ENCODE assay signal across 26 mouse cellular contexts in genomic region chr8:46627881-46628280, GRCm38 (mm10). TPM values are rescaled to one million over a fixed set of nuclear protein-coding genes. Genes with fewer than 3 reads are reported as not detected.
DNase-seq lines count a peak whose midpoint lies in the region; ATAC-seq lines count a peak whose summit lies in the region.
"Had no signal": no experiment of that assay in that cellular context is flagged by ENCODE, and none has a peak within 500 bp of the region (broad histone marks: within the 10 kb centered on the region; RNA-seq: fewer than 3 reads in every experiment).

No protein-coding gene starts in this region.

- 0 out of 2 replicates have a peak overlapping the region, but pooled peaks have one; percentile 13 for H3K27ac ChIP-seq in liver, embryonic 12.5 days
- no peak overlapping the region for H3K27ac ChIP-seq in liver, embryonic 11.5 days (ENCODE audit: low read depth, low read length)
- H3K27ac ChIP-seq: forebrain, embryonic 10.5 days; heart, embryonic 13.5 days; hindbrain, embryonic 12.5 days; kidney, embryonic 15.5 days; limb, embryonic 10.5 days; liver, embryonic 13.5 days; neural tube, embryonic 15.5 days had no signal

- WGBS in liver, embryonic 12.5 days (ENCODE audit: insufficient replicate concordance), result 57% methylated on average over 7 of the region's 7 CpGs
- 68% methylated on average over 7 of the region's 7 CpGs for WGBS in liver, embryonic 11.5 days

- H3K4me1 ChIP-seq in liver, embryonic 12.5 days, result peaks cover 48% of the 10 kb centered on the region
- peaks cover 28% of the 10 kb centered on the region for H3K4me1 ChIP-seq in liver, embryonic 11.5 days (replicated peaks; ENCODE audit: control insufficient read depth, insufficient read depth, low read length)
- H3K4me1 ChIP-seq: hindbrain, embryonic 12.5 days had no signal

- DNase-seq in cerebellum, adult 9-11 months, result peak; percentile 10
- DNase-seq in cerebellum, adult 11 months, result no peak
- no peak for DNase-seq in liver, embryonic 11.5 days (ENCODE audit: low spot score)
- no peak for DNase-seq in gastrocnemius, postnatal 36 days
- DNase-seq in right cerebral cortex, adult 18-20 months, result no peak
- DNase-seq: adrenal gland, adult 2 months; gastrocnemius, postnatal 10 days; heart, adult 18-20 months; heart, postnatal 14 days; liver, embryonic 13.5 days; lung, adult 2 months; lung, postnatal 14 days; right cerebral cortex, postnatal 25 days; spleen, adult 18-20 months had no signal

- H3K4me2 ChIP-seq in liver, embryonic 12.5 days, result no peak overlapping the region
- no peak overlapping the region for H3K4me2 ChIP-seq in liver, embryonic 11.5 days
- H3K4me2 ChIP-seq: heart, embryonic 13.5 days; hindbrain, embryonic 12.5 days; kidney, embryonic 15.5 days; liver, embryonic 13.5 days; neural tube, embryonic 15.5 days had no signal

- intact Hi-C loops in gastrocnemius, postnatal 36 days (cut with DNase I), result no loop called here

- H3K36me3 ChIP-seq in liver, embryonic 12.5 days, result peaks cover 53% of the 10 kb centered on the region
- H3K36me3 ChIP-seq in liver, embryonic 11.5 days (ENCODE audit: control insufficient read depth, insufficient read depth, low read length), result peaks cover 11% of the 10 kb centered on the region; the same call in 1 of the 2 replicates

- H3K27me3 ChIP-seq in liver, embryonic 12.5 days (replicated peaks), result no peaks in the 10 kb centered on the region
- H3K27me3 ChIP-seq in liver, embryonic 11.5 days (replicated peaks; ENCODE audit: control insufficient read depth, insufficient read depth, low read length), result no peaks in the 10 kb centered on the region
- H3K27me3 ChIP-seq: heart, embryonic 13.5 days; hindbrain, embryonic 12.5 days; kidney, embryonic 15.5 days; liver, embryonic 13.5 days; neural tube, embryonic 15.5 days; Patski had no signal

- no peak overlapping the region for H3K4me3 ChIP-seq in liver, embryonic 12.5 days
- H3K4me3 ChIP-seq in liver, embryonic 11.5 days (ENCODE audit: low read depth, low read length), result no peak overlapping the region
- H3K4me3 ChIP-seq: forebrain, embryonic 10.5 days; heart, embryonic 13.5 days; hindbrain, embryonic 12.5 days; kidney, embryonic 15.5 days; limb, embryonic 10.5 days; liver, embryonic 13.5 days; neural tube, embryonic 15.5 days had no signal

- ATAC-seq in liver, embryonic 12.5 days, result no peak
- no peak for ATAC-seq in liver, embryonic 11.5 days (replicated peaks; ENCODE audit: low FRiP score)
- peak; percentile 79 for ATAC-seq in megakaryocyte, adult 5-6 weeks (ENCODE audit: poor library complexity, severe bottlenecking)
- ATAC-seq: forebrain, embryonic 16.5 days; midbrain, embryonic 16.5 days; Patski had no signal

- no peak overlapping the region for H3K9ac ChIP-seq in liver, embryonic 12.5 days
- H3K9ac ChIP-seq in liver, embryonic 11.5 days (ENCODE audit: low read depth, low read length), result no peak overlapping the region
- H3K9ac ChIP-seq: heart, embryonic 13.5 days; hindbrain, embryonic 12.5 days; kidney, embryonic 15.5 days; liver, embryonic 13.5 days; neural tube, embryonic 15.5 days had no signal

- H3K9me3 ChIP-seq in liver, embryonic 12.5 days (replicated peaks), result no peaks in the 10 kb centered on the region
- H3K9me3 ChIP-seq in liver, embryonic 11.5 days (ENCODE audit: control insufficient read depth, low read length), result no peaks in the 10 kb centered on the region
- H3K9me3 ChIP-seq: forebrain, embryonic 10.5 days; G1E; heart, embryonic 13.5 days; hindbrain, embryonic 12.5 days; kidney, embryonic 15.5 days; limb, embryonic 10.5 days; liver, embryonic 13.5 days; neural tube, embryonic 15.5 days had no signal

RNA-seq across cellular contexts. Expression of gene Casp3, which starts 10.8 kb away (rescaled TPM):
- polyA plus RNA-seq in liver, embryonic 12.5 days (2016; fragmentation: Nextera tagmentation; extraction: Ambion mirVana), result 94.0 and 94.6 TPM in 2 replicates
- 155 and 175 TPM in 2 replicates for polyA plus RNA-seq in liver, embryonic 11.5 days (2014; fragmentation: Nextera tagmentation; extraction: Ambion mirVana)
- 40.0 and 41.8 TPM in 2 replicates for total RNA-seq in megakaryocyte, adult 5-6 weeks (2015)
- 74.2 and 88.3 TPM in 2 replicates for total RNA-seq in megakaryocyte, adult 5-6 weeks (2017)
- total RNA-seq in gastrocnemius, postnatal 36 days (2021), result 1 to 10 TPM; 2.4 to 3.0 TPM

RNA-seq across cellular contexts. Expression of gene Primpol, which starts 10.9 kb away (rescaled TPM):
- polyA plus RNA-seq in liver, embryonic 12.5 days (2016; fragmentation: Nextera tagmentation; extraction: Ambion mirVana), result 11.7 and 13.1 TPM in 2 replicates
- 16.4 and 18.5 TPM in 2 replicates for polyA plus RNA-seq in liver, embryonic 11.5 days (2014; fragmentation: Nextera tagmentation; extraction: Ambion mirVana)
- 19.2 and 20.1 TPM in 2 replicates for total RNA-seq in megakaryocyte, adult 5-6 weeks (2015)
- total RNA-seq in megakaryocyte, adult 5-6 weeks (2017), result 7.5 and 9.6 TPM in 2 replicates
- 1 to 10 TPM in 1 of 2 experiments, under 1 TPM in 1; 0.99 to 1.6 TPM for total RNA-seq in gastrocnemius, postnatal 36 days (2021)

Comparison
In these comparisons a context has a peak if more than half of its experiments do, and no peak if none do; other contexts are left out.
1. RNA of gene Casp3, which starts 10.8 kb away (total RNA-seq): 40.0 to 88.3 TPM in megakaryocyte, adult 5-6 weeks; 2.4 to 3.0 TPM in gastrocnemius, postnatal 36 days; every median in the first group is over 10 times any median in the second.